Comparison of ENCODE assay signal across 8 mouse cellular contexts in genomic region chr5:92554891-92555511, GRCm38 (mm10). TPM values are rescaled to one million over a fixed set of nuclear protein-coding genes. Genes with fewer than 3 reads are reported as not detected.
DNase-seq lines count a peak whose midpoint lies in the region; ATAC-seq lines count a peak whose summit lies in the region.

TSS of gene Fam47e (plus strand) at chr5:92555069.

- no peak within 1 kb of the TSS for H3K27ac ChIP-seq in neural tube, embryonic 13.5 days (replicated peaks)

- H3K4me3 ChIP-seq in neural tube, embryonic 13.5 days = no peak within 1 kb of the TSS

- no peaks in the 10 kb centered on the region for H3K36me3 ChIP-seq in neural tube, embryonic 13.5 days

- H3K9me3 ChIP-seq in neural tube, embryonic 13.5 days = no peaks in the 10 kb centered on the region

- intact Hi-C loops in gastrocnemius, postnatal 36 days (cut with DNase I) = loop anchor here (5.0 kb wide), 2 partner anchors 37 to 93 kb away; no protein-coding TSS in a partner anchor

- no peaks in the 10 kb centered on the region for H3K27me3 ChIP-seq in neural tube, embryonic 13.5 days

- no peaks in the 10 kb centered on the region for H3K4me1 ChIP-seq in neural tube, embryonic 13.5 days (replicated peaks)

- H3K9ac ChIP-seq in neural tube, embryonic 13.5 days = no peak within 1 kb of the TSS

- no peak within 1 kb of the TSS for H3K4me2 ChIP-seq in neural tube, embryonic 13.5 days

- WGBS in neural tube, embryonic 13.5 days = 72% methylated on average over 16 of the region's 16 CpGs

- DNase-seq in neural tube, embryonic 10.5 days (ENCODE audit: extremely low spot score, low spot score) = no peak
- DNase-seq in frontal cortex, postnatal 14 days (ENCODE audit: low spot score in 2 of 2) = peak; percentile 22 to 29
- peak; percentile 19 to 35 for DNase-seq in layer of hippocampus, postnatal 14 days (ENCODE audit: low spot score in 2 of 2)
- peak; percentile 52 to 69 for DNase-seq in right cerebral cortex, postnatal 36 days (ENCODE audit: low spot score in 2 of 2)
- no peak for DNase-seq in gastrocnemius, postnatal 10 days
- DNase-seq in testis, postnatal 10 days (ENCODE audit: low spot score) = no peak
- DNase-seq in gastrocnemius, postnatal 36 days = no peak

- peak; percentile 36; the same call in 1 of the 2 replicates for ATAC-seq in neural tube, embryonic 13.5 days (ENCODE audit: low read depth)

RNA-seq across cellular contexts. Expression of gene Fam47e, which starts in this region (rescaled TPM):
- polyA plus RNA-seq in neural tube, embryonic 13.5 days (2015; fragmentation: Nextera tagmentation; extraction: Ambion mirVana) = 0.59 TPM in 1 of 2 replicates, not detected in the other
- total RNA-seq in layer of hippocampus, postnatal 14 days (2021) = 1 to 10 TPM in 1 of 2 experiments, not detected in 1; 1.8 TPM
- total RNA-seq in gastrocnemius, postnatal 10 days (2021) = not detected
- not detected for total RNA-seq in gastrocnemius, postnatal 36 days (2021)

Comparison
In these comparisons a context has a peak if more than half of its experiments do, and no peak if none do; other contexts are left out.
1. Peak in ATAC-seq in neural tube, embryonic 13.5 days; RNA of the gene not detected or under 1 TPM.
2. DNase-seq: peak in frontal cortex, postnatal 14 days (2 of 2), layer of hippocampus, postnatal 14 days (2 of 2) and right cerebral cortex, postnatal 36 days (2 of 2); none in neural tube, embryonic 10.5 days (single experiment), gastrocnemius, postnatal 10 days (single experiment), testis, postnatal 10 days (single experiment) and gastrocnemius, postnatal 36 days (0 of 2).